Mouse (Mus musculus) fibroblast of lung, adult 2 months (primary cell): ENCODE results near the gene Rwdd2b.

Experiments
- DNase-seq: peaks from one replicate; pipeline ENCODE4 v3.0.0-alpha.2; 2011; ENCODE audit warnings: low read depth

Gene Rwdd2b

DNA sequence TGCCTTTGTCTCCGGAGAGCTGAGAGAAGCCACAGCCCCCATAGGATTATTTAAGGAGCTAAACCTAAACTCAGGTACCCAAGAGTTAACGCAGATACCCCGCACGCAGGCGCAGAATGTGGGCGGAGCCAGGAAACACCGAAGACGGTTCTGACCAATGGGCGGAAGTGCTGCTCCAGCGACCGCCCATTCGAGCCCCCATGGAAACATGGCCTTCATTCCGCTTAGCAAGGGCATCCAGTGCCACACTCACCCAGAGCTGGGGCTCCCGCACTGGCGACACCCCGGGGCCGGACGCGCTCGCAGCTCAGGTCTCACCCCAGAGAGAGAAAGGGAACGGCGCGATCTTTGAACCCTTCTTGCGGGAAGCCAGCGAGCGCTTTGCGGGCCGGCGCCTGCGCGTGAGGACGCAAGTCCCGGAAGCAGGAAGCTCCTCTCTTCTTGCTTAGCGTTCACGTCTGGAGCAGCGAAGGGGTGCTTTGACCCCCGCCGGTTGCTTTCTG lies at the start of gene Rwdd2b:
Rwdd2b (minus strand) TSS at position 390 of the 503 bp plus-strand sequence.
- peak; percentile 89 for DNase-seq

DNA sequence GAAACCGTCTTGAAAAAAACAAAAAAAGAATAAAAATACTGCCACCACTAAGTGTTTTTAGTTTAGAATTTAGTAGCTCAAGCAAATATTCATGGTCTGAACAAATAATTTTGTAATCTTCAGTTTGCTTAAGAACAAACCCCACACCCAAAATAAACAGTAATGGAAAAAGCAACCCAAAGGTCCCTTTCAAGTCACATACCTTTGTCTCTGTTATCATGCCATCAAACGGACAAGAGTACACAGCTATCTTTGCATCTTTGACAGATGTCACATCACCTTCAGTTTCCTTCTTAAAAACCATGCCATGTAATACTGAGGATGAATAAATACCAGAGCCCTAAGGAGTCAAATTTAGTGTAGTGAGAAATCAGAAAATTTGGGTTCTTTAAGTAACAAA lies 48.2 kb upstream of the Rwdd2b start:
- DNase-seq, result no peak

DNA sequence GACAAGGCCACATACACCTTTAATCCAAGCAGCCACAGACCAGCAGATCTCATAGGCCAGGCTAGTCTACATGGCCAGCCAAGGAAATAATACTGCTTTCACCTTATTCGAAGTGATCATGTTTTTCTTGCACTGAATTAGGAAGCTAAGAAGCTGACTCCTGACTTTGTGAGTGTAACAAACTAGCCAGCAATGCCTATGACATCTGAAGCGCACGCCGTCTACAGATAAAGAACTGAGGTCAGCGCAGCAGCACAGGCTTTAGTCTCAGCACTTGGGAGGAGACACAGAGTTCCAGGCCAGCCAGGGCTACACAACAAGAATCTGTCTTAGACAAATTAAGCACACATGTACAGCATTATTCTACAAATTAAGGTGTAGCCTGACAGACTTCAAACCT lies 46.4 kb upstream of the Rwdd2b start:
- DNase-seq, result no peak

DNA sequence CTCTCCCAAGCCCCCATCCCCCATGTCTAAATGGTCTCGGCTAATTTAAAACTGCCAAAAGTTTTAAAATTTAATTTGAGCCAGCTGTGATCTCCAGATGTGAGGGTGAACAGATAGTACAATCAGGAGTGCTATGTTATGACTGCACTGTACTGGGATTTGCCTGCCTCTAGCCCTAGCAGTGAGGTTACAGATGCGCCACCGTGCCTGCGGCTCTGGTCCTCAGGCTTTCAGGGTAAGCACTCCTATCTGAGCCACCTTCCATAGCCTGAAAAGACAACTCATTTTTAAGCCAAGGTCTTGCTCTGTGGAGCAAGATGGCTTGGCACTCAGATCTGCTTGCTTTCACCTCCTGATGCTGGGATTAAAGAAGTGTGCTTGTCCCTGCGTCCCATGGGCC lies 44.0 kb upstream of the Rwdd2b start:
- no peak for DNase-seq

DNA sequence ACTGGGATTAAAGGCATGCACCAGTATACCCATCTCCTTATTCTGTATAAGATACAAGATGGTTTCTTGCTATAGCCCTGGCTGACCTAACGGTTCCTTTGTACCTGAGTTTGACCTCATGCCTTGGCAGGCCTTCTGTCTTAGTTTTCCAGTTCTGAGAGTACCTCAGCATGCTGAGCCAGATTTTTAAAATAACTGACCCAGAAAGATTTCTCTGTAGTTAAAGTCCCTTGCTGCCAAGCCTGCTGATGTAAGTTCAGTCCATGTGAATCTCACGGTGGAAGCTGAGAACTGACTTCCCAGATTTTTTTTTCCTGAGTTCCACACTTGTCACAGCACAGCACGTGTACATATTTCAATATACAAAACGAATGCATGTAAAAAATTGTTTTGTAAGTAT lies 30.2 kb upstream of the Rwdd2b start:
- no peak for DNase-seq

DNA sequence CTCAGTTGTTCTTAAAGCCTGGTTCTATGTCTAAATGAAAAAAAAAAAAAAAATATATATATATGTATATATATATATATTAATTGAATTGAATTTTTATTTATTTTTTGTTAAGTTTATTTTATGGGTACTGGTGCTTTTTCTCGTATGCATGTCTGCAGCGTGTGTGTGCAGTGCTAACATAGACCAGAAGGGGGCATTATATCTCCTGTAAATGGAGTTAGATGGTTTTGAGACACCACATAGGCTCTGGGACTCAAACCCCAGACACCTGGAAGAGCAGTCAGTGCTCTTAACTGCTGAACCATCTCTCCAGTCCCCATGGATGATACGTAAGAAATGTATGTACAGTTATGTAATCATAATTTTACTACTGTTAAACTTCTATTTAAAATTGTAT lies 18.4 kb upstream of the Rwdd2b start:
- DNase-seq, result no peak

DNA sequence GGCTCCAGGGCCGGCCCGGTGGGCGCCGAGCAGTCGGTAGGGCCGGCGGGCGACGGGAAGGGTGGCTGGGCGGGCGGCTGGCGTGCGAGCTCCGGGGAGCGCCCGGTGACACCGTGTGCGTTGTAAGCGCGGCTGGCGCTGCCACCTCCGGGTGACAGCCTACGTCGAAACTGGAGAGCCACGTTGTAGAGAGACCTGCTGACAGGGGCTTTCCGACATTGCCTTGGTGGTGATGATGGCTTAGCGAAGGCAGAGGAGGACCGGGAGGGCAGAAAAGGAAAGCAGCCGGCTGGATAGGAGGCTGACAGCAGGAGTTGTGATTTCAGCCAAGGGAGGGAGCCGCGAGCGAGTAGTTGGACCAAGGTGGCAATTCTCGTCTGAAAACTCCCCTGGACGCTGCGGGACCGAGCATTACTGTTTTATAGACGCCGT lies 14.8 kb upstream of the Rwdd2b start:
- DNase-seq, result no peak

DNA sequence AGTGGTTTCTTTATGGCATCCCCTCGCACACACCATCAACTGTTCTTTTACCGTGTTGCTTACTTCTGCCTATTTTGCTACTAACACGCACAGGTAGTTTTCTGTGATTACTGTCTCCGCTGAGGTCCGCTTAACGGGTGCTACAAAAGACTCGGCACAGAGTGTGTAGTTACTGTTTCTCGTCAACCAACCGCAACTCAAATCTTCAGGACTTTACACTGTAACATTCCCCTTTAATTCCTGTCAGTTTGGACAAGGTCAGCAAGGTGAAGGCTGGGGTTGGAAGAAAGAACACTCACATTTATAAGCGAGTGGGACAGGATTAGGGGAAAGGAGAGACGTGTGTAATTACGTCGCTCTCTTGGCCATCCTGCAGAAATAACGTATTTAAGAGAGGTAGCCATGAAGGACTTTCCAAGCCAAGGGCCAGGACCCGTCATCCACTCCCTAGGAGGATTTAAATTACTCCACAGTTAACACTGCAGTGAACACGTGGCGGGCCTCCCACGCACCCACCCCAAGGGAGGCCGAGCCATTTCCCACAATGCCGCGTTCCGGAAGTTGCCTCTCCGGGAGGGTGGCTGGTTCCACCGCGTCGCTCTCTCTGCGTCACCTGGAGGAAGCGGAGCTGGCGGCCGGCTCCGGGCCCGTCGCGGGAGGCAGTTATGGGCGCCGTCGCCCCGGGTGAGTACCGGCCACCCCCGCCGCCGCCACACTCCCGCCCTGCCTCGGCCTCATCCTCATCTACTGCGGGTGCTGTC lies 14.2 kb upstream of the Rwdd2b start, which contains the start of gene Usp16:
Usp16 (plus strand) TSS at position 285 of the 761 bp plus-strand sequence.
- DNase-seq, result peak; percentile 82

DNA sequence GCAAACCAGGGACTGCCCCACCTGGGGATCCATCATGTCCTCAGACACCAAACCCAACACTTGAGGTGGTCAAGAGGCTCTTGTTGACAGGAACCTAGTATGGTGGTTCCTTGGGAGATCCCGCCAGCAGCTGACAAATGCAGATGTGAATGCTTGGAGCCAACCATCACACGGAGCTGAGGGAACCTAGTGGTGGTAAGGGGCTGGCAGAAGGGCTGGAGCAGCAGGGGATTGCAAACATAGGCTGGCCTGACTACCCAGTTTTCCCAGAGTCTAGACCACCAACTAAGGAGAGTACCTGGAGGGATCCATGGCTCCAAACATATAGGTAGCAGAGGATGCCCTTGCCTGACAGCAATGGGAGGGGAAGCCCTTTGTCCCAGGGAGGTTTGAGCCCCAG lies 12.9 kb upstream of the Rwdd2b start:
- no peak for DNase-seq

DNA sequence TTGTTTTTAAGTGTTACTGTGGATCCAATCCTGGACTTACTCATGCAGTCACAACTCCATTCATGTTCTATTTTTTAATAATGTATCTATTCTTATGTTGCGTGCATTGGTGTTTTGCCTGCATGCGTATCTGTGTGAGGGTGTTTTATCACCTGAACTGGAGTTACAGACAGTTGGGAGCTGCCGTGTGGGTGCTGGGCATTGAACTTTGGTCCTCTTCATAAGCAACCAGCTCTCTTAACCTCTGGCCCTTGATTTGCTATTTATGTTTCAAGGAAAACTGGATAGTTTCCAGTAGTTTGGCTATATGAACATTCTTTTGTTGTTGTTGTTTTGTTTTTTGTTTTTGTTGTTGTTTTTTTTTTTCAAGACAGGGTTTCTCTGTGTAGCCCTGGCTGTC lies 5.2 kb upstream of the Rwdd2b start:
- DNase-seq, result no peak

DNA sequence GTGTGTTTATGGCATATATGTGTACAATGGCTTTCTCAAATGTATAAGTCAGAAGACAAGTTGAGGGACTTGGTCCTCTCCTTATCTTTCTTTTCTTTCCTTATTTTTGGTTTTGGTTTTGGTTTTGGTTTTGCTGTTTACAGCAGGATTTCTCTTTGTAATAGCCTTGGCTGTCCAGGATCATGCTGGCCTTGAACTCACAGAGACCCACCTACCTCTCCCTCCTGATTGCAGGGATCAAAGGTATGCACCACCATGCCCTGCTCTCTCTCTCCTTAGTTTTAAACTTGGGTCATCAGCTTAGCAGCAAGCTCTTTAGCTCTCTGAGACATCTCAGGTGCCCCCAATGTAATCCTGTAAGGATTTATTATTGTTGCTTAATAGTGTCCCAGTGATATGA lies 4.7 kb upstream of the Rwdd2b start:
- no peak for DNase-seq

DNA sequence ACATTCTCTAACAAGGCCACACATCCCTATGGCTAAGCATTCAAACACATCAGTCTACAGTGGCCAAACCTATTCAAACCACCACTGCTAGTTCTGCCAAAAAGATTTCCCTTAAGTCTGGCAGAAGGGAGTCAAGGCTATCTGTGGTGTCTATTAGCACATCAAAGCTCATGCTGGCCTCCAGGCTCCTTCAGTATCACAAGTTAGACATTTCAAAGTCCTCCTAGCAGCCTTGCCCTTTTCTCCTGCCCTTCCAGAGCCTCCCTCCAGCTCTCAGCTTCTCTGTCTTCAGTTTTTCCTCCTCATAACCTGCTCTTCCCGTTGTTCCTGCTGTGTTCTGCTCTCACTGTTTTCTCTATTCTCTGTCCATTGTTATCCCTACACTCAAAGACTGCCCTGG lies 3.7 kb upstream of the Rwdd2b start:
- no peak for DNase-seq

DNA sequence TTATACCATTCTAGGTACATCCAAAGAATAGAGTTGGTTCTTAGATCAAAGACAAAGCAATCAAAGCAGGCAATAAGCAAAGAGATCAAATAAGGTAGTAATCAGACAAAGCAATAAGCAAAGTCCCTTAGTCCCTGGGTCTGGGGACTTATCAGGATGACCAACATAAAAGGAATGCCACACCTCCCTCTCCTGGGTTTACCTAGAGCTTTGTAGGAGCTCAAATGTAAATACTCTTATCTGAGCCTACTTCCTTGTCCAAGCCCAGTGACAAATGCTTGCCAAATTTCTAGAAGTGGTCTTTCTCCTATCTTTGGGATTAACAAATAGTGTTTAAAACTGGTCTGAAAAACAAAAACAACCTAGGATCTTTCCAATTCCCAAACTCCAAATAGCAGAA lies 2.9 kb upstream of the Rwdd2b start:
- DNase-seq, result no peak

DNA sequence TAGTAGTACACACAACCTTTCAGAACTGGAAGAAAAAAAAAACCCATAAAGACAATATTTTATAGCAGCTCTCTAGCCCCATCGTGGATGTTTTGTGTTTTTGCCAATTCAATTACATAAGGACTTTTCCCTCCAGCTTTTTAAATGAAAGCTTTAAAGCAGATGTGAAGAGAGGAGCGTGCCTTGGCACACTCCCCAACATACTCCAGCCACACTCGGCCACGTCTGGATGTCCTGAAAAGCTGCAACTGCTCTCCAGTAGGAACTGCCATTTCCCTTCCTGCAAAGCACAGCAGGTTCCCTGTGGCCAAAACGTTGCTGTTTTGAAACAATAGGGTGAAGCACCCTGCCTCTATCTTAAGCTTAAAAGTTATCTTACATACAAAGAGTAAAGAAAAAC lies 1.9 kb upstream of the Rwdd2b start:
- DNase-seq, result no peak

DNA sequence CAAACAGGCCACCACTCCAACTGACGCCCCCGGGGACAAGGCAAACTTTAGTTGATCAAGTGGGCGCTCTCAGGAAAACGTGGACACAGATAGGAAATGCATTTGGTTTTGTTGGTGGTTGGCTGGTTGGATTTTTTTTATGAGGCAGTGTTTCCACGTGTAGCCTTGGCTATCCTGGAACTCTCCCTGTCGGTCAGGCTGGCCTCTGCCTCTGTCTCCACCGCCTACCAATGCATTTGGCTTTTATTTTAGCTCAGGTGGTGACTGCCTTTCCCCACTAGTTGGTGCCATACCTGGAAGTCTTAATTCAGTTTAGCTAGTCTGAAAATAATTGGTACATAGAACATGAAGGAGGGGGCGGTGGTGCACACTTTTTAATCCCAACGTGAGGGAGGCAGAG lies 716 bp upstream of the Rwdd2b start:
- DNase-seq, result no peak

DNA sequence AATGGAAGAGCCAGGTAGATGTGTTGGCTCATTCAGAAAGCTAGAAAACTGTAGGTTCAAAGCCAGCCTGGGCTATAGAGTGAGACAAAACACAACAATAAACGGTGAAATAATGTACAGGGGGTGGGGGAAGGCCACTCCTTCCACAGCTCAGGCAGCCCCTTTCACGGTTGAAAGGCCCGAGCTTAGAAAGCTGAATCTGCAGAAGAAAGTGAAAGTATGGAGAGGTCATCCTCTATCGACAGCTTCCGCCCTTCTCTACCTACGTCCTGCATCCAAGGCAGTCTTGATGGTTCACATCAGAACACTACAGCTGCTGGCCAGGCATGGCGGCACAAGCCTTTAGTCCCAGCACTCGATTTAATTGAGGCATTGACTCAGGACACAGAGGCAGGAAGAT lies 1.7 kb downstream of the Rwdd2b start:
- DNase-seq, result no peak

DNA sequence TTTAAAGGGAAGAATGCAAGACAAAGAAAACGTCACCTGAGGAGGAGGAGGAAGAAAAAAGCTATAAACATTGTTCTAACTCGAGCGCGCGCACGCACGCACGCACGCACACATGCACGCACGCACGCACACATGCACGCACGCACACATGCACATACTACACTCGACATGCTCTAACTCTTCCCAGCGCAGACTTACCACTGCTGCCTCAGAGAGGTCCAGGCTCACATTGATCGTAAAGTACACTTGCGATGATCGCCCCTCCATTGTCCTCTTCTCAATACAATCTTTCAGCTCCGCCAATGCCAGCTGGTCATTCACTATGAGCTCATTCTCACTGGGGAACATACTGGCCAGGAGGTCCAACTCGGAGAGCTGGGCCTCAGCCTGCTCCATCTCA lies 3.3 kb downstream of the Rwdd2b start:
- DNase-seq, result no peak

DNA sequence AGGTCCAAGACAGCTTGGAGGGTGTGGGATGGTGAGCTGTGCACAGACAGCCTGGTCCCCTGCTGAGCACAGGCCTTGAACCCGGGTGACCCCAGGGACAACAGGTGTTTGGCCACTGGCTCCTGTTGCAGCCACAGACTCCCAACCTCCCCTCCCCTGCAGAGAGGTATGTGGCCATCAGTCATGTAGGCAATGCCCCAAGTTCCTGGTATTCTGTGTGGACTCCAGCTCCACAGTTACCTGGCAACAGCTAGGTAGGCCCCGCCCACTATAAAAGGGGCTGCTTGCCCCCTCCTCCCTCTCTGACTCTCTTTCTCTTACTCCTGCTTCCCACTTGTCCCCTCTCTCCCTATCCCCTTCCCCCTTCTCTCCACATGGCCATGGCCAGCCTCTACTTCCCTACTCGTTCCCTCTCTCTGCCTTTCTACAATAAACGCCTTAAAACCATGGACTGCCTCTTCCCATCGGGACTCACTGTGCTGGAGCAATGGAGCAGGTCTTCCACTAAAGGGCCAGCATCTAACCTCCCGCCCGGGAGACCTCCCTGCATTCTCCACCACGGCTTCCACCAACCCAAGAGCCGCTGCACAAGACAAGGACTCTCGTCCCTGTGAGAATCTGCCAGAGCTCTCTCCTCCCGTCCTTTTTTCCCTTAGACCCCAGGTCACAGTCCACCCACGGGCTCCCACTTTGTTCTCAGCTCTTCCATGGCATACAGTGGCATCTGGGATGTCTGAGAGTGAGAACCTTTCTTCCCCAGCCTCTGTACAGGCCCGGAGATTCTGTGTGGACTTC lies 4.8 kb downstream of the Rwdd2b start:
- DNase-seq, result no peak

DNA sequence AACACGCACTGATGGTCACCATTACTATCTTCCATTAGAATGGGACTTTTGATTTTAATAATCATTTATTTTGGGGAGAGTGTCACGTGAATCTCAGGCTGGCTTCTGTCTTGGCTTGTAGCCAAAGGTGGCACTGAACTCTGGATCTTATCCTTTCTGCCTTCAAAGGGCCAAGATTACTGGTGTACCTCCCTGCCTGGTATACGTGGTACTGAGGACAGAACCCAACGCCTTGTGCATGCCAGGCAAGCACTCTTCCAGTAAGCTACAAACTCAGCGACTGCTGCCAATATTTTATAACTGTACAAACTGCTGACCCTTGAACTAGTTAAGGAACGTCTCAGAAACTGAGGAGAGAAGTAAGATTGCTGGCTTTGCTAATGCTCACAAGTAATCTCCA lies 5.4 kb downstream of the Rwdd2b start:
- no peak for DNase-seq

DNA sequence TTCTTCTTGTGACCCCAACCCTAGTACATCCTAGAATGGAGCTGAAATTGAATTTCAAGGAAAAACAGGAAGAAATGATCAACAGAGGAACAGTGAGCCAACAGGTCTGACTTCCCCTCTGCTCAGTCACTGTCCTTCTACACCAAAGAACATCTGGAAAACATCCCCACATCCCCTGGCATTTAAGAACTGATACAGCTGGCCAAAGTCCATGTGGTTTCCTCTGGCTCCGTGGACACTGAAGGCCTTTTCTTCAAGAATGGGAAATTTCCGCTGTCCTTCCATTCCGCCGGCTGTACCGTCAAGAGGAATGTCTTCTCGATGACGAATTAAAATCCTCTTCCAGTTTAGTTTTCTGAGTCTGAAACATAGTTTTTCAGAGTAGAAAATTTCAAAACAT lies 6.1 kb downstream of the Rwdd2b start:
- DNase-seq, result no peak

DNA sequence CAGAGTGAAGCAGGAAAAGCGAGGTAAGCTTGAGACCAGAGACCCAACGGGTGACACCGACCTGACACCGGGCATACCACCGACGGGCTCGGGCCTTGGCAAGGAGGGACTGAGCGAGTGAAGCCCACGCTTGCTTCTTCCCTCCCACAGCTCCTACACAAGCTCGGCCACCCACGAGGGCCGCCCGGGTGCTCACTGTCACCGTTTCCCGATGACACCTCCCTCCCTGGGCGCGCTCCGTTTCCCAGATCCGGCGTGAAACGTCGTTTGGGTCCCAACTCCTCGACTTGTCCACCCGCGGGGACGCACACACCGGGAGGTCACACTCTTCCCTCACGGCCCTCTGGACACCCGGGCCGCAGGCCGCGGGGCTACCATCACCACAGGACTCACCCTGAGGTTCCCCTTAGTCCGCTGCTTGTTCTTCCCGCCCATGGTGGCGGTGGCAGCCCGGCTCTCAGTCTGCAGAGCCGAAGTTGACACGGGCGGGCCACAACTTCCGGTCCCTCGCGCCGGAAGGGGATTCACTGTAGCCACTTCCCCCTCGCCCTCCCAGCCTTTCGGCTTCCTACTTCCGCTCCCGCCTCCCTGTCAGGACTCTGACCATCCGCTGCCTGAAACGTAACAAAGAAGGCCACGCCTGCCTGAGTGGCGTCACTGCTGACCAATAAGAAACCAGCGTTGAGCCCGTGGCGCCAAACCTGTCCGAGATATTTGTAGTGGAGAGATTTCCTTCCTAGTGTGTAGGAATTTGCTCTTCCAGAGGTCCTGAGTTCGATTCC lies 8.1 kb downstream of the Rwdd2b start, which contains the start of gene Ltn1:
Ltn1 (minus strand) TSS at position 580 of the 782 bp plus-strand sequence.
- peak; percentile 98 for DNase-seq

DNA sequence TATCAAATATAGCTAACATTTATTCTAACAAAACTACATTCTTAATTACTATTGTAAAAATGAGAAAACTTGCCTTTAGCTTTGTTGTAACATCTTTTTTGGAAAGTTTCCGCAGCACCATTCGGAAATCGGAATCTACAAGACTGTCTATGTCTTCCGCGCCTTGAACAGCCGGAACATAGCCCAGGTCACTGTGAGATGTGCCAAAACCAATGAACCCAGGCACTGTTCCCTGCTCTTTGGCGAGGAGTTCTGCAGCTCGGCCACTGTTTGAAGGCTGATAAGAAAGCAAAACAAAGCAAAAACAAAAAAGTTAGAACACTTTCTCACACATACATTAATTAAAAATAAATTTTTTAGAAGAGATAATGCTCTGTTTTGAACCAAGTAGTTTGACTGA lies 12.9 kb downstream of the Rwdd2b start:
- DNase-seq, result no peak
